Mouse (Mus musculus): ENCODE measurements around the gene Ank2.

The Ank2 gene

GRCm38 (mm10) chr3:127498742-127499400, at the start of gene Ank2:
Gene Ank2 (minus strand): TSS chr3:127499350.
- ATAC-seq (ENCODE audit: low TSS enrichment) = peak; percentile 90

DNA sequence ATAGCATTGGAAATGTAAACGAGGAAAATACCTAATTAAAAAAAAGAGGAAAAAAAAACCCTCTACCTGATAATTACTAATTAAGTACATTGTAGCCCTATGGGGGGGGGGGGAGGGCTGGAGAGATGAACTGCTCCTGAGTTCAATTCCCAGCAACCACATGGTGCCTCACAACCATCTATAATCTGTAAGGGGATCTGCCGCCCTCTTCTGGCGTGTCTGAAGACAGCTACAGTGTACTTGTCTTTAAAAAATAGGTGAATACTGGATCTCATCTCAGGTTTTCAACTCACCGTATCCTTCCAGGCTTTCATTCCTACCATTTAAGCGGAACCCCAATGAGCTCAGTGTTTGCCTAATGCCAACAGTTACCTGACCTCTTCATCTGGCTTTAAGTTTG, 48.7 kb upstream of the Ank2 start:
- ATAC-seq (ENCODE audit: low TSS enrichment) = no peak

DNA sequence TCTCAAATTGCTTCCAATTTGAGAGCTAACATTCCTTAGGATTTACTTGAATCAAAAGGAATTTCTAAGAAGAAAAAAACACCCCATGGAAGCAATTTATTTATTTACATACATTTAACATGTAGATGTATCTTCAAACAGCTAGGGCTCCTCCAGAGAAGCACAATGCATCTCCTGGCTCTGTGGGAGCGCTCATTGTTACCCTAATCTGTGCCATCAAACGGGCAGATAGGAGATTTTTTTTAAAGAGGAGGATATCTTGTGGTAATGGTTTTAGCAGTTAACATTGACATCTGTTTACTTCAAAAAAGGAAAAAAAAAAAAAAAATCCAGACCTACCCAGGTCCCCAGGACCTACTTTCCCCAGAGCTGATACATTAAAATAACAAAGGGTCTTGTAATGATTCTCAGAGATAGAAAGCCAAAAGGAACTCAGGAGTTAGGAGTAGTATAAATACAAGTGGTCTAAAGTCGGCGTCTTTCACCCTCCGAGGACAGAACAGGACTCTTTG, 45.5 kb upstream of the Ank2 start:
- ATAC-seq (ENCODE audit: low TSS enrichment) = no peak

- no peak for ATAC-seq (ENCODE audit: low TSS enrichment)
Observed at GRCm38 (mm10) chr3:127543976-127544375, 44.8 kb upstream of the Ank2 start.

DNA sequence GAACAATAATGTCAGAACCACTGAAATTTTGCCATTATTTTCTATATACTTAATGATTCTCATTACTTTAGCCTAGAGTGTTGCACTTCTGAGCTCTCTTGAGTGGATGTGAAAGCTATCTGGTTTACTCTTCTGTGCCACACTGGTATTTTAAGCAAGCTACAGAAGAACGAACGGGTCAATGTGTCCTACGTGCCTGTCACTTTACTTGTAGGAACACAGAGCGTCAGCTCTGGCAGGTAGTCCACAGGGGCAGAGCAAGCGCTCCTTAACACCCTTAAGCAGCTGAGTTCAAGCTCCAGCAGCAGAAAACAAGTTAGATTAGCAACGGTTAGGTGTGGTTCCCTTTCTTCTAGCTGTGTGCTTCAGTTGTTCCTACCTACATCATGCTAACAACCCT, 40.0 kb upstream of the Ank2 start:
- no peak for ATAC-seq (ENCODE audit: low TSS enrichment)

DNA sequence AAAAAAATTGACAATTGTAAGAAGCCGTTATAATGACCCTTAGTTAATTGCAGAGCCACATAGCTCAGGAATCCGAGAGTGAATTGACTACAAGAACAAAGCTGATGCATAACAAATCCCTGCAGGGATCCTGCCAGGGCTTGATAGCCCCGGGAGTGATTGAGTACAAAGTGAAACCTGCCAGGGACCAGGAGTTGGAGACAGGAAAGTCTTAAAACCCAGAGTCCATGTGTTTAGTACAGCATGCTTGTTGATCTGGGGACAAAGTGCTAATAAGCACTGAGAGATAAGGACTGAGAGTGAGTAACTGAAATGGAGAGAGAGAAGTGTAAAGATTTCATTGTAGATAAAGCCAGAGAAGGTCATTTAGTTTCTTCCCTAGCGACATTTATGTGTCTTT, 31.1 kb upstream of the Ank2 start:
- no peak for ATAC-seq (ENCODE audit: low TSS enrichment)

- ATAC-seq (ENCODE audit: low TSS enrichment) = no peak
Observed at GRCm38 (mm10) chr3:127529824-127530223, 30.7 kb upstream of the Ank2 start.

- ATAC-seq (ENCODE audit: low TSS enrichment) = no peak
Observed at GRCm38 (mm10) chr3:127529210-127529609, 30.1 kb upstream of the Ank2 start.

- no peak for ATAC-seq (ENCODE audit: low TSS enrichment)
Observed at GRCm38 (mm10) chr3:127527465-127528034, 28.4 kb upstream of the Ank2 start.

- ATAC-seq (ENCODE audit: low TSS enrichment) = peak; percentile 70
Observed at GRCm38 (mm10) chr3:127525188-127525819, 26.2 kb upstream of the Ank2 start.

GRCm38 (mm10) chr3:127521156-127521555, 22.0 kb upstream of the Ank2 start:
- ATAC-seq (ENCODE audit: low TSS enrichment) = no peak

DNA sequence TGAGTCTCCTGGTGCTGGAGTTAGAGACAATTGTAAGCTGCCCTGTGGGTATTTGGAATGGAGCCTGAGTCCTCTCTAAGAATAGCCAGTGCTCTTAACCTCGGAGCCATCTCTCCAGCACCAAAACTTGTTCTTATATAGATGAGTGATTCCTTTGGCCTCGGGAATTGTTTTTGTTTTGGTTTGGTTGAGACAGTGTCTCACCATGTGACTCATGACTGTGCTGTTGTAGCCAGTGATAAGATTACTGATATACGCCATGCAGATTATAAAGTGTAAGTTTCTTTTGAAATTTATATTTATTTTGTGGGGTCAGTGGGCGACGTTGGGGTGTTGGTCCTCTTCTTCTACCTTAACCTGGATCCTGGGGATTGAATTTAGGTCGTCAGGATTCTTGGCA, 21.1 kb upstream of the Ank2 start:
- no peak for ATAC-seq (ENCODE audit: low TSS enrichment)

DNA sequence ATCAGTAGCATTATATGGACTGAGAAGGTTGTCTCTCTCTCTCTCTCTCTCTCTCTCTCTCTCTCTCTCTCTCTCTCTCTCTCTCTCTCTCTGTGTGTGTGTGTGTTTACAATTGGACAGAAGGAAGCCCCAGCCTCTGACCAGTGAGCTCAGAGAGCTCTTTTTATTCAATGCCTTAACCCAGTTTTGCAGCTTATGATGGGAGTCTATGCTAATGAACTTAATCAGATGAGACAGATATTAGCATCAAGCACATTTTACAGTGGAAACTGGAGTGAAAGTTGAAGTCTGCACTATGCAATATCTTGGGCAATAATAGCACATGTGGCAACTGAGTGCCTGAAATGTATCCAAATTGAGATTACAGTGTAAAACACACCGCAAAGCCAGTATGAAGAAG, 16.1 kb upstream of the Ank2 start:
- no peak for ATAC-seq (ENCODE audit: low TSS enrichment)

DNA sequence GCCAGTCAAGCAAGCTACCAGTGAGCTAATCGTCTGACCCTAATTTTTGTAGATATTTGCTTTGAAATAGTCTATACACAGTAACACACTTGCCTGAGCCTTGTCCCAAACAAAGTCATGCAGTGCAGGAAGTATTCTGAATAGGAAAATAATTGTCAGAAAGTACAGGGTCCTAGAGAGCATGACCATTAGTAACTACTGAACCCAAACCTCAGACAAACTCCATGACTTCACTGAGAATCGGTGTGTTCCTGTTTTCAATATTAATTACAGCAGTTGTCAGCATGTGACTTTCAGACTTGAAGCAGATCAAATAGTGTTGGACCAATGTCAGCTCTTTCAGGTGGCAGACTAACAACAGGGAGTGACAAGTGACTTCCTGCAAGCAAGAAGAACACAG, 14.5 kb upstream of the Ank2 start:
- ATAC-seq (ENCODE audit: low TSS enrichment) = no peak

DNA sequence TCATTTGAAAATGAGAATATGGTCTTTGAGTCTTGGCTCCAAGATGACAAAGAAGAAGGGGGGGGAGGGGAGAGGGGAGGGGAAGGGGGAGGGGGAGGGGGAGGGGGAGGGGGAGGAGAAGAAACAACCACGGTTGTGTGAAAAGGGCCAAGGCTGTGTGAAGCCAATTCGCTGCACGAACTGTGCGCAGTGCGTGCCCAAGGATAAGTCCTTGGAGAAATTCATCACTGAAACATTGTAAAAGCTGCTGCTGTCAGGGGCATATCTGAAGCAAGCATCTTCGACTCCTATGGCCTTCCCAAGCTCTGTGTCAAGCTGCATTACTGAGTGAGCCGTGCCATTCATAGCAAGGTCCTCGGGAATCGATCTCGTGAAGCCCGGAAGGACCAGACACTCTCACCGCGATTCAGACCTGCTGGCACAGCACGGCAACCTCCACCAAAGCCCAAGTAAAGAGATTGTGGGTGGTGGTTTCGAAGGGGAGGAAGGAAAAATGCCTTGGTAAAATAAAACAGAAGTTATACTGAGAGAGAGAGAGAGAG, 13.7 kb upstream of the Ank2 start:
- ATAC-seq (ENCODE audit: low TSS enrichment) = no peak

DNA sequence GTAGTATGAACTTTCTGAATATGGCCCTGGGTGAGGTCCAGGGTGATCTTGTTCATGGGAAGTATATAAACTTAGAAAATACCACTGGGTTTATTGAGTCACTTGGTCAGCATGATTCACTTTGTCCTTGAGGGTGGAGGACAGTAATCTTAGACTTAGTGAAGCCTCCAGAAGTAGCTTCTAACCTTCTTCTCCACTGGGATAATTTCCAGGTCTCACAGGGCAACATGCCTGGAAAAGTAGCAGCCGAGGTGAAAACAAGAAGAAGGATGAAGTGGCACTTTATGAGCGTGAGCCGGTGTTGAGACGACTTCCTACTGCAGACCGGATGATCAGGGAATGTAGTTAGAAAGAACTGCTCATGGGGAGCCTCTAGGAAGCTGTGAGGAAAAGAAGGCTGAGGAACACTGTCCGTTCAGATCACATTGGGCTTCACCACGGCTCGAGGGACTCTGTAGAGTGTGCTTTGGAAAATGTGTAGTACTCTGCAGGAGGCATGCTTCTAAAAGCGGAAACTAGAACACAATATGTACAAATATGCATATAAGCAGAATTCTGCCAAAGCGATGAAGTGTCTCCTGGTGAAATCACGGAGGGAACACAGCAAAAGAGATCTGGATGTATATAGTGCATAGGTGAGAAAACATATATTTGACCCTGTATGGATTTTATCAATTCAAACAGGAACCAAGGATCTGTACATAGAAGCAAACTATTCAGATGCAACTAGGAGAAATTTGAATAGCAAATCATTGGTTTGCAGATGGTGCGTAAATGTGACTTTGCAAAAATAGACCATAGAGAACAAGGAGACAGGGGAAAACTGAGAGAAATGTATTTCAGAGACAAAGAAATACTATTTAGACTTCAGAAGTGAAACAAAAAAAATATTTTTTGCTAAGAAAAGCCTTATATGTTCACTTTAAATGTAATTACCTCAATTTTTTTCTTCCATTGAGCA, 12.9 kb upstream of the Ank2 start:
- peak; percentile 96 for ATAC-seq (ENCODE audit: low TSS enrichment)

DNA sequence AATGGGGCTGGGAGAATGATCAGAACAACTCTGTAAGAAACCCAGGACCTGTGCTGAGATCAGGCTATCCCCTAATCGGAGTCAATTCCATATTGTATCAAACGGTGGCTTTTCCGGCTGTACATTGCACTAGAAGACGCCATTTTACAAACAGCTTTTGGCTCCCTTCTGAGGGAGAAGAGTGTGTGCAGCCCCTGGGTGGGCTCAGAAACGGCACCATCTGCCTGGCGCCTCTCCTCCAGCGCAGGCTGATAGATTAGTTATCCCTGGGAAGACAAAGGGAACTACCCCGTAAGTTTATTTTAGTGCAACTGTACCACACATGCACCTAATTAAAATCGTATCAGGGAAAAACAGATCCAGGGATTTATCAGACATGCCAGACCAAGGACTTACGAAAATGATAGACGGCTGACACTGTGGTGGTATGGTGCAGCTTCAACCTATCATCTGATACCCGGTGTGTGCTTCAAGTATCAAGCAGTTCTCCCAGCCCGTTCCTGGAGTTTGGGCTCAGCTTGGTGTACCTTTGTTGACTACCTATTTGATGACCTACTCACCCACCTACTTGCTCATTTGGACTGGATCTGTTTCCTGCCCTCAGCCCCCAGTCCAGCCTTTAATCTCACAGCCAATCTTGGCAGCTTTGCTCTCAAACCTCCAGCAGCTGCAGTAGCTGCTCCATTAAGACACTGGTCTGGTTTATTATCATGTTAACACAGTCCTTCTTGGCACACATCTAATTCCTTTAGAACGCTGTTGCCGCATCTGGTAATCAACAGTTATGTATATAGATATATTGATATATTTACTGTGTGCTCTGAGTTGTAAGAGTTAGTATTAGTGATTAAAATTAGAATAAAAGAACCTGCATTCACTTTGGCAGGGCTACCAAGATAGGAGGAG, 9.0 kb upstream of the Ank2 start:
- no peak for ATAC-seq (ENCODE audit: low TSS enrichment)

- peak; percentile 84 for ATAC-seq (ENCODE audit: low TSS enrichment)
Observed at GRCm38 (mm10) chr3:127498197-127498741, 881 bp downstream of the Ank2 start.

GRCm38 (mm10) chr3:127492663-127493062, 6.5 kb downstream of the Ank2 start:
- ATAC-seq (ENCODE audit: low TSS enrichment) = no peak

GRCm38 (mm10) chr3:127487302-127487701, 11.8 kb downstream of the Ank2 start:
- no peak for ATAC-seq (ENCODE audit: low TSS enrichment)
